ENCODE assay signal across 24 mouse cellular contexts in the genomic region with DNA sequence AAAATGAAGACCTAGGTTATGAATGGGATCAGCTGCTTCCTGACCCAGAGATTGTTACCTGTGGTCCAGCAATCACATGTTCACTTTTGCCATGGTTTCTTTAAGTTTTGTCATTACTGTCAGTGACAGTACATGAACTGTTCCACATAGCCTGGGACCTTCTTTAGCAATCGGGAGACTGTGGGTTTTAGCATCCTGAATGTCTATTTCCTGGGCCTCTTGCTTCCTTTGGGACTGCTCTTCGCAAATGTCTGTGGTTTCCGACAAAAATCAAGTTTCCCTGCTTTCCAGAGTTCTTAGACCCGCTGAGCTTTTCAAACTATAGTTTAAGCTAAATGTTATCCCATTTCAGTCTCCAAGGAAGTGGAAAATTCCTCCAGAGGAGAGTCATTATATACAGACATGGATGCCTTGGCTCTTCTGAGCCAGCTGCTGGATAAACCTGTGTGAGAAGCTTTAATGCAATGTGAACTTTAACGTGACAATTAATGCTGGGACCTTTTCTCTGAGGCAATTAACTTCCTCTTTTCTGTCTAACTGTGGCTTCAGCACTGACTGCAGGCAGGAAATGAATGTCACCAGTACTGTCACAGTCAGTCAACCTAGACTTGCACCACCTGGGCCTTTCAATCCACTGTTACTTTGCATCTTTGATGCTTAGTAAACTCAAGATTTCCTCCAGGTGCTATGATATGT.
A peak's percentile ranks its signal among the peaks of the same experiment; 100 is the strongest.
DNase-seq lines count a peak whose midpoint lies in the region; ATAC-seq lines count a peak whose summit lies in the region.
"Had no signal": no experiment of that assay in that cellular context is flagged by ENCODE, and none has a peak within 500 bp of the region (broad histone marks: within the 10 kb centered on the region; RNA-seq: fewer than 3 reads in every experiment).

No protein-coding gene starts in this region.

- peak; percentile 94 to 99 for ATAC-seq in hematopoietic stem cell, adult 5-6 weeks (replicated peaks in 1 of 2; ENCODE audit: insufficient read depth in 1 of 2, low FRiP score in 2 of 2, low TSS enrichment in 1 of 2, low read depth in 1 of 2, poor library complexity in 2 of 2, severe bottlenecking in 2 of 2)
- ATAC-seq: forebrain, postnatal 0 days; midbrain, embryonic 15.5 days had no signal

- H3K27ac ChIP-seq in midbrain, embryonic 10.5 days (replicated peaks): no peak overlapping the region
- H3K27ac ChIP-seq: forebrain, embryonic 10.5 days; heart, embryonic 10.5 days; hindbrain, embryonic 13.5 days; left cerebral cortex, adult 2 months; midbrain, embryonic 15.5 days; stomach, embryonic 15.5 days had no signal

- no peaks in the 10 kb centered on the region for H3K4me1 ChIP-seq in midbrain, embryonic 10.5 days
- H3K4me1 ChIP-seq: forebrain, embryonic 10.5 days; heart, embryonic 10.5 days; hindbrain, embryonic 13.5 days; megakaryocyte, embryonic 14.5 days; midbrain, embryonic 15.5 days; stomach, embryonic 15.5 days had no signal

- H3K9me3 ChIP-seq in midbrain, embryonic 10.5 days (replicated peaks): no peaks in the 10 kb centered on the region
- H3K9me3 ChIP-seq: forebrain, embryonic 10.5 days; heart, embryonic 10.5 days; hindbrain, embryonic 13.5 days; megakaryocyte, embryonic 14.5 days; midbrain, embryonic 15.5 days; stomach, embryonic 15.5 days had no signal

- DNase-seq in 416B (ENCODE audit: low read depth): peak; percentile 31
- peak; percentile 89 for DNase-seq in A20 (ENCODE audit: low read depth, low spot score)
- peak; percentile 5 to 27 for DNase-seq in spleen, postnatal 10 days (ENCODE audit: low spot score in 2 of 2)
- DNase-seq in heart, postnatal 10 days: no peak
- no peak for DNase-seq in midbrain, embryonic 10.5 days (ENCODE audit: low spot score)
- no peak for DNase-seq in thymus, postnatal 14 days
- DNase-seq: adrenal gland, postnatal 36 days; cerebellum, adult 18-20 months; cerebellum, postnatal 36 days; forebrain, postnatal 0 days; kidney, postnatal 10 days; left cerebral cortex, postnatal 4 days; liver; lung, adult 18-20 months; retina, postnatal 1 day; thymus, adult 18-20 months had no signal

- no peaks in the 10 kb centered on the region for H3K36me3 ChIP-seq in midbrain, embryonic 10.5 days
- H3K36me3 ChIP-seq: forebrain, embryonic 10.5 days; heart, embryonic 10.5 days; hindbrain, embryonic 13.5 days; midbrain, embryonic 15.5 days; stomach, embryonic 15.5 days had no signal

- WGBS in midbrain, embryonic 10.5 days: 78% methylated on average over 5 of the region's 5 CpGs

- no peak overlapping the region for H3K4me3 ChIP-seq in midbrain, embryonic 10.5 days
- H3K4me3 ChIP-seq: forebrain, embryonic 10.5 days; heart, embryonic 10.5 days; hindbrain, embryonic 13.5 days; left cerebral cortex, adult 2 months; megakaryocyte, embryonic 14.5 days; midbrain, embryonic 15.5 days; stomach, embryonic 15.5 days had no signal

- intact Hi-C loops in heart, postnatal 10 days (cut with DNase I): no loop called here

- H3K27me3 ChIP-seq in midbrain, embryonic 10.5 days (ENCODE audit: low read depth, poor library complexity, severe bottlenecking): no peaks in the 10 kb centered on the region
- H3K27me3 ChIP-seq: hindbrain, embryonic 13.5 days; megakaryocyte, embryonic 14.5 days; midbrain, embryonic 15.5 days; stomach, embryonic 15.5 days had no signal

Comparison
In these comparisons a context has a peak if more than half of its experiments do, and no peak if none do; other contexts are left out.
1. DNase-seq: peak in 416B (single experiment), A20 (single experiment) and spleen, postnatal 10 days (2 of 2); none in heart, postnatal 10 days (0 of 2), midbrain, embryonic 10.5 days (single experiment) and thymus, postnatal 14 days (single experiment).